Mouse (Mus musculus): ENCODE results near the gene Lmo7.

Gene Lmo7

DNA sequence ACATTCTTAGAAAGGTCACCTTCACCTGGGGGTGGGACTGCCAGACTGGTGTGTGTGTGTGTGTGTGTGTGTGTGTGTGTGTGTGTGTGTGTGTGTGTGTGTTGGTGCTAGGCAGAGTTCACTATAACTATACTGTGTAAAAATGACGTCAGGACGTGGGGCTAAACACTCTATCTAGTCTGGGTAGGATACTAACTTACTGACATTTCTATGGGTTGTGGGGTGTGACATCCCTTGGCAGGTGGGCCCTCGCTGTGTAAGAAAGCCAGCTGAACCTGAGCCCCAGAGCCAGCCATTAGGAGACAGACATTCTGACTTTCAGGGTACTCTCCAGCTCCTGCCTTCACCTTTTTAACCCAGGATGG, 47.4 kb downstream of the Lmo7 start:
- in situ Hi-C loops (cut with MboI, MseI), result loop anchor here in 1 of 2 experiments (5.0 to 10.0 kb wide), 2 partner anchors 165 to 738 kb away; no protein-coding TSS in a partner anchor

GRCm38 (mm10) chr14:101778426-101778825, 48.7 kb downstream of the Lmo7 start:
- in situ Hi-C loops (cut with MboI, MseI), result loop anchor here in 1 of 2 experiments (5.0 to 10.0 kb wide), 2 partner anchors 164 to 736 kb away; no protein-coding TSS in a partner anchor

- in situ Hi-C loops (cut with MboI, MseI), result no loop called here
These were observed 50.3 kb downstream of the Lmo7 start for GRCm38 (mm10) chr14:101780016-101780415.

GRCm38 (mm10) chr14:101781219-101781618, 51.5 kb downstream of the Lmo7 start:
- in situ Hi-C loops (cut with MboI, MseI), result no loop called here

DNA sequence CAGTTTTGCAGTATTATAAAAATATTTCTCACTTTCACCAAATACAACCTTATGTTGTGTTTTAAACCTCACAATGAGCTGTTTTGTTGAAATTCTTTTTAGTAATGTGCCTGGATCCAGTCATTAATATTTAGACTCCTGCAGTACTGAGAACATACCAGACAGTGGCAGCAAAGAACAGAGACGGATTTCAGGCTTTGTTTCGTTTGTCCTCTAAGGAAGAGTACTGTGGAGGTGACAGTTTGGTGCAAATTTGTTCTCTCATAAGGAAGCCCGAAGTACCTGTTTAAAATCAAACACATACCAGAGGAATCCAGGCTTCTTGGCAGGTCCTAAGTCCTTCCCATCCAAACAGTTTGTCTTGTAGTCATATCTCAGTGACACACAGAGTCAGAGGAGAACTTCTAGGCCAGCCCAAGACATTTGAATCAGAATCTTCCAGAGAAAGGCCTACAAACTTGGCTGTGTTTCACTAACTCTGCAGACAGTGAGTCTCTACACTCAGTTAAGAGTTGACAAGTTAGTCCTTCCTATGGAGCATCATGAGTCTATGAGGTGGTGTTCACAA, 52.3 kb downstream of the Lmo7 start:
- in situ Hi-C loops (cut with MboI, MseI), result no loop called here

DNA sequence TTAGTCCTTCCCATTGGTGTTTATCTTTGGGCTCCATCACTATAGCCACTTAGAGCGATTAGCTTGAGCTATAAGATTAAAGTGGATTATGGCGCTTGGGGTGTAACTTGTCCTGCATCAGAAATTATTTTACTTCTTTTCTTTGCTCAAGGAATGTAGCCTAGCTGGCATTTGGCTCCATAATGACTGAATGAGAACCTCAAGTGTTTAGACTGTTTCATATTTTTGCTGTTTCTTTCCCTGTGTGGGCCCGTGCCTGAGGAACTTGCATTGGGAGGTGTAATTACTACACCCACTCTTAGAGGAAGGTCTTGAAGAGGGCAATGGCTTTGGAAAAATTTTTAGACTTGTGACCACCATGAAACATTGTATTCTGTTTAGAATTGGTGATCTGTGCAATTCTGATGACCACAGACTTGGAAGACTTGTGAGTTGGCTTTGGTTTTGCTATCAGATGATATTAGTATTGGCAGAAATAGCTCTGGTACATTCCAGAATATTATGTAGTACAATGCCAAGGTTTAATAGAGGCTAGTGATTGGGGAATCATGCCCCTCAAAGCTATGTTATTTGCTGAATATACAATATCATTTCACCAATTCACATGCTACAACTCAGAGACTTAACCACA, 54.7 kb downstream of the Lmo7 start:
- in situ Hi-C loops (cut with MboI, MseI), result no loop called here

GRCm38 (mm10) chr14:101787903-101788302, 58.1 kb downstream of the Lmo7 start:
- in situ Hi-C loops (cut with MboI, MseI), result no loop called here

- in situ Hi-C loops (cut with MboI, MseI), result no loop called here
These were observed 58.7 kb downstream of the Lmo7 start for GRCm38 (mm10) chr14:101788475-101788874.

GRCm38 (mm10) chr14:101794553-101795177, 64.9 kb downstream of the Lmo7 start:
- in situ Hi-C loops (cut with MboI, MseI), result no loop called here

DNA sequence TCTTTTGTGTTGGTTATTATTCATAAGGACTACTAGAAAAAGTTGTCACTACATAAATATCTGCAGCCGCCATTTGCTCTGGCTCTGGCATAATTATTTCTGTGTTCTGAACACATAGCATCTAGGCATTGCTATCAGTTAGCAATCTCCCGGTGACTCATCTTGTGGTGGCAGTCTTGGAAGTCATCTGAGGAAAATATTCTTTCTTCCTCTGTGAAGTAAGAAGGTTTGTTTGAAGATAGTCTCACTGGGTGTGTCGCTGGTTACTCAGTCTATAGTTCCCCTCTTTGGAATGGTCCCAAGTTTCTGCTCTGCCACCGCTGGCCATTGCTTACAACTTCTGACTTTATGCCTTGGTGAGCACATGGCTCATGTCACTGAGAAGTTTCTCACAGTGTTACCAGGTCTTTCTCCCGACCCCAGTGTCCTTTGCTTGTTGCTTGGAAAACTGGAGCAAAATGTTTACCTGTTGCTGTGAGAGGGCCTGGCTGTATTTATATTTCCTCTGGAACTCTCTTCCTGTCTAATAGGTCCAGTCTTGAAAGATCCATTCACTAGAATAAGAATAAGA, 68.3 kb downstream of the Lmo7 start:
- in situ Hi-C loops (cut with MboI, MseI), result no loop called here

DNA sequence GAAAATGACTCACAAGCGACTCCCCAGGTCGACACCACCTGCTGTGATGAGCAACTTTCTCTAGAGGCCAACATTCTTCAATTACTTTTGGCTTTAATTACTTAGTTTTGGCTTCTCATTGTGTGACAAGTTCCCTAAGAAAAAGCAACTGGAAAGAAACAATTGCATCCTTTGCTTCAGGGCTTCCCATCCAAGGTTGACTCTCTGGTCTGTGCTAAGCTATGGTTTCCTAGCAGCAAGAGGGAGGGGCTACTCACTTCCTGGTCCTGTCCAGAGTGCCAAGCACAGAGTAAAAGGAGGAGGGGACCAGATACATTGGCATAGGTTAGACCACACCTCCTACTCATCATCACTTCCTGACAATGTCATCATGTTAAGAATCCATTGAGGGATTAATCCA, 69.0 kb downstream of the Lmo7 start:
- in situ Hi-C loops (cut with MboI, MseI), result no loop called here

GRCm38 (mm10) chr14:101801674-101802073, 71.9 kb downstream of the Lmo7 start:
- in situ Hi-C loops (cut with MboI, MseI), result no loop called here

DNA sequence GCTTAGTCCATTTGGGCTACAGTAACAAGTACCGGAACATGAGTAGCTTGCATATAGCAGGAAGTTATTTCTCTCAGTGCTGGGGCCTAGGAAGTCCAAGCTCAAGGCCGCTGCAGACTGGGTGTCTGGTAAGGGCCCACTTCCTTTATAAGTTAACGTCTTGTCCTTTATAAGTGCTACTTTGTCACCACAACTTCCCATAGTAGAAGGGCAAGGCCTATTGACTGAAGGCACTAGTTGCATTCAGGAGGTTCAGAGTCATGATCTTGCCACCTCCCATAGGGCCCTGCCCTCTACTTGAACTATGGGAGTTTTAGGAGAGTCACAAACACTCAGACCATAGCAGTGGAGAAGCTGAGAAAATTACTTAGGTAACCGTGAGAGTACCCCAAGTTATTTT, 74.4 kb downstream of the Lmo7 start:
- in situ Hi-C loops (cut with MboI, MseI), result no loop called here

DNA sequence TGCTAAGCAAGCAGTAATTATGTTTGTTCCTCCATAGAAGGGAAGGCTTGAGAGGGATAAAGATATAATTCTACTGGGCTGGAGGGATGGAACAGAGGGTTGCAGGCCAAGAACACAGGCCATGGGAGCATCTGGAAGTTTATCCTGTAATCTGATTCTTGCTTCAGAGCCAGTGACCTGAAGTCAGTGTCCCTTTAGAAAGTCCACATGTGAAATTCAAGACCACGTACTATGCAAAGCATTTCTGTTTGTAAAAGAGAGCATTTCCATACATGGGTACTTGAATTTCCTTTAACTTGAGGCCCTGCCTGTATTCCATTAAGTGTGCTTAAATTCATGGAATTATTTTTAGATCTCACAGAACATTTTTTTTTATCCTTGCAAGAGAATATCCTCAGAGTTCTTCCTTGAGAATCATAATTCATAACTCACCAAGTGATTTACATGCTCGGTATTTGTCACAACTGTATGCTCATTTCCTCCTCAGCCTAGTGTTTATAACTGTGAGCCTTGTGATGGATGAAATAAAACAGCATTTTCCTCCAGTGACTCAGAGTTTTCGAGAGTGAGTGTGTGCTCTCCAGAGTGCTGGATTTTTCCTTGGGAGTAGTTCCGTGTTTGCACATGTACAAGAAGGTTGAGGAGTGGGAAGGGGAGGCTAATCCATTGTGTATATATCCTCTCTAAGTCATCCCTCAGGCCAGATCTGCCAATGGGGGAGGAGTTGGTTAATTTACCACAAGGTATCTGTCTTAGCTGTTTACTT, 75.0 kb downstream of the Lmo7 start:
- in situ Hi-C loops (cut with MboI, MseI), result no loop called here

DNA sequence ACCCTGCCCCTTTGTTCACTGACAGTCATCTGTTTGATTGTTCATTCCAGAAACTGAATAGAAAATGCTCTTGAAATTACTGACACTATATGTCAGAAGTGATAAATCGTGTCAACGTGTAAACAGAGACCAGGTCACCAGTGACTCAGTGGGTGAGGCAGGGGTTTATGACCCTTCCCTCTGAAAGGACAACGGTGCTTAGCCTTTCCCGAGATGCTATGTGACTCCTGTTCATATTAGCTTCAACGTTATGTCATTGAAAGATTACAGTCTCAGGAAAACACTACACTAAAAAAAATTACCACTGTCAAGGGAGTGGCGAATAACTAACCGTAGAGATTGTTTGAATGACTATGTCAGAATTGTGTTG, 75.6 kb downstream of the Lmo7 start:
- in situ Hi-C loops (cut with MboI, MseI), result no loop called here

GRCm38 (mm10) chr14:101806058-101806457, 76.3 kb downstream of the Lmo7 start:
- in situ Hi-C loops (cut with MboI, MseI), result no loop called here

- in situ Hi-C loops (cut with MboI, MseI), result no loop called here
These were observed 76.8 kb downstream of the Lmo7 start for GRCm38 (mm10) chr14:101806607-101807006.

DNA sequence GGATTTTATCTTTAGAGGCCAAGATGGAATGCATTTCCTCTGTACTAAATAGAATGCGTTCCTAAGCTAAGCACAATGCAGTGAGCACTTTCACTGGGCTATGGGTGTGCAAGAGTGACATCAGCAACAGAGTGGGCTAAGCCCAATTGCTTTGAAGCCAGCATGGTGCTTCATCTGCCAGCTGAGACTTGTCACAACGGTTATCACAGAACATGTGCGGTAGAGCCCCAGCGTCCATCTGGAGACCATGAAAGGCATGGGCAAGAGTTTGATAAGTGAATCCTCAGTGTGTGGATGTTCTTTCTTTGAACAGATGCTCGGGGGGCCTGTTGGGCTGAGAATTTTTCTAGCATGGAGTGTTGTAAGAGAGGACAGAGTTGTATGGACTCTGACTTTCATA, 86.7 kb downstream of the Lmo7 start:
- in situ Hi-C loops (cut with MboI, MseI), result no loop called here

DNA sequence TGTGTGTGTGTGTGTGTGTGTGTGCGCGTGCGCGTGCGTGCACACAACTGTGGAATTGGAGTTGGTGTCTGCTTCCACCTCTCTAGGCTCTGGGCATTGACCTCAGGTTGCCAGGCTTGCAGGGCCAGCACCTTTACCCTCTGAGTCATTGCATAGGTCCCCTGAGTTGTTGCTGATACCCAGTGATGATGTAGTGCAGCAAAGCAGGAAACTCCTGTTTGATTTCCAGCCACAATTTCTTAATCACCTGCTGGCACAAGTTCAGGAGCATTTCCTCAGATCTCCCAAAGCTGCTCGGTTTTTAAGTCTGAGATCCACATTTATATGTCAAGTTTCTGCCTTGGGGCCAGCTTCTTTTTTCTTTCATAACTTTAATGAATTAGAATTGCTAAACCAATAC, 92.6 kb downstream of the Lmo7 start:
- in situ Hi-C loops (cut with MboI, MseI), result no loop called here

GRCm38 (mm10) chr14:101822871-101823270, 93.1 kb downstream of the Lmo7 start:
- in situ Hi-C loops (cut with MboI, MseI), result no loop called here

DNA sequence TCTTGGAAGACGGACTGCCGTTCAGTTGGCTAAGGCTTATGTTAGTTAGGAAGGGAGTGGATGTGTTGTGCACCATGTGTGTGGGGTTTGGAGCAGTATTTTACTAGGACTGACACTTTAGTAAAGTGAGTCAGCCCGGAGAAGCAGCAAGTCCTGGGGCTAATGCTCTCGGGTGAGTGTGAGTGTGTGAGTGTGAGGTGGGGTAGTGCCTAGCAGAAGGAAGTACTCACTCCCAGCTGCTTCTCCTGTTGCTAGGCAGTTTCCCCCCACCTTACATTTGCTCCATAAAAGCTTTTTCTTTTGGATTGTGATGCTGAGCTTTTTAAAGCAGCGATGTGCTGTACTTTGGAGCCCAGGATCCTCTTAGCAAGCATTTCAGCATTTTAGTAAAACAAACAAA, 99.9 kb downstream of the Lmo7 start:
- in situ Hi-C loops (cut with MboI, MseI), result no loop called here

- in situ Hi-C loops (cut with MboI, MseI), result no loop called here
These were observed 100.4 kb downstream of the Lmo7 start for GRCm38 (mm10) chr14:101830116-101830515.

All from T-helper 17 cell (primary cell).